Mouse (Mus musculus): ENCODE data around the gene March2.

Gene March2

DNA sequence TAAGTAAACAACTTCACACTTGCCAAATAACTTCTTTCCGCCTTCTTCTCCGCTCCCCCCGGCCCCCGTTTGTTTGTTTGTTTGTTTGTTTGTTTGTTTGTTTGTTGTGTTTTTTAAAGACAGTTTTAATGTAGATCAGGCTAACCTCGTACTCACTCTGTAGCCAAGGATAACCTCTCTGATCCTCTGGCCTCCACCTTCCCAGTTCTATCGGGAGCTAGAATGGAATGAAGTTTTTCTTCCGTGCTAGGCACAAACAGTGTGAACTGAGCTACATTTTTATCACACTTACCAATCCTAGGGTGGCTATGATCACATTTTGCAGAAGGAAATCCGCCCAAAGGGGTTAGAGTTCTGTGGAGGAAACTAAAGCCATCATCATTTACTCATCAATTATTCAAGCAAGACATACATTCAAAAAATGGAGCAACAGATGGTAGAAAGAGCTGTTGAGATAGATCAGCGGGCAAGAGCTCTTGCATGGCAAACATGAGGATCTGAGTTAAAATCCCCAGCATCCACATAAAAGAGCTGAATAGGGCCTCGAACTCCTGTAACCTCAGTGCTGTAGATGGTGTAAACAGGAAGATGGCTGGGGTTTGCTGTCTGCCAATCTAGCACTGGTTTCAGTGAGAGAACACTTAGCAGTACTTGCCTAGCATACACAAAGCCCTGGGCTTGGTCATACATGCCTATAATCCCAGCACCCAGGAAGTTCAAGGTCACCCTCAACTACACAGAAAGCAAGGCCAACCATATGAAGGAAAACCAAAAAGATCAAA is 665 bp upstream of the March2 start:
- no peak for DNase-seq (ENCODE audit: low read depth in 2 of 2, low spot score in 2 of 2)

DNA sequence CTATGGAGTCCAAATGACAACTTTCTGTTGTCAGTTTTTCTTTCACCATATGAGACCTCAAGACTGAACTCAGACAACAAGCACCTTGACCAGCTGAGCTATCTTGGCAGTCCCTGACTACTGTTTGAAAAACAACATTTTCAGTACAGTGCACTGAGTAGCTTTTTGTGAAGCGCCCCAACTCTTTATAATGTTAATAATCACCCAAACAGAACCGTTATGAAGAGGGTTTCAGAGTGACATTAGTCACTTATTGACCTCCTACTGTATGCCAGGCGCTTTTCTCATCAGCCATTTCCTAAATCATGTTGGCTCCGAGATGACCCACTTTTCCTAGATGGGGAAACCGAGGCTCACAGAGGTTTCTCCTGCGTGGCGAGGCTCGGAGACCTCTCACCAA is 488 bp downstream of the March2 start:
- no peak for DNase-seq (ENCODE audit: low read depth in 2 of 2, low spot score in 2 of 2)

DNA sequence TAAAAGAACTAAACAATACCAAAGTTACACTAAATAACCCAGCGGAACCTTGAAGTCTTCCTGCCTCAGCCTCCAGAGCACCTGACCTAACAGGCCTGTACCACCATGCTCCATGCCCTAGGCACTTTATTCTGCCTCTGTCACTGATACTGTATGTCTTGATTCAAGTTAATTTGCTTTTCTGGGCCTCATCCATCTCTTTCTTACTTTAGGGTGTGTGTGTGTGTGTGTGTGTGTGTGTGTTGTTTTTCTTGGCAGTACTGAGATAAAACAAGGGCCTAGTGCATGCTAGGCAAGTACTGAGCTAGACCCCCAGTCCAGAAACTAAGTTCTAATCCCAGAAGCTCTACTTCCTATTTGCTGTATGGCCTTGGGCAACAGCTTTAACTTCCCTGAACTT is 1.2 kb downstream of the March2 start:
- no peak for DNase-seq (ENCODE audit: low read depth in 2 of 2, low spot score in 2 of 2)

DNA sequence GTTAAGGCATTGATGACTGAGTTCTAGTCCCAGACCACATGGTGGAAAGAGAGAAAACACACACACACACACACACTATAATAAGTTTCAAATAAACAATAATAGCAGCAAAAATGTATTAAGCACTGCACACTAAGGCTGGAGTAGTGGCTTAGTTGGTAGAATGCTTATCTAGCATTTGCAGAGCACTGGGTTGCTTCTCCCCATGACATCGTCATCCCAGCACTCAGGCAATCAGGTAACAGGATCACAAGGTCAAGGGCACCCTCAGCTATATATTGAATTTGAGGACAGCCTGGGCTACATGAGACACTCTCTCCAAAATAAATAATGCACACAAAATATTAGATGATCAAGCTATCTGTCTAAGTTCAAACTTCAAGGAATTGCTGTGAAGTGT is 3.7 kb downstream of the March2 start:
- DNase-seq (ENCODE audit: low read depth in 2 of 2, low spot score in 2 of 2): no peak

DNA sequence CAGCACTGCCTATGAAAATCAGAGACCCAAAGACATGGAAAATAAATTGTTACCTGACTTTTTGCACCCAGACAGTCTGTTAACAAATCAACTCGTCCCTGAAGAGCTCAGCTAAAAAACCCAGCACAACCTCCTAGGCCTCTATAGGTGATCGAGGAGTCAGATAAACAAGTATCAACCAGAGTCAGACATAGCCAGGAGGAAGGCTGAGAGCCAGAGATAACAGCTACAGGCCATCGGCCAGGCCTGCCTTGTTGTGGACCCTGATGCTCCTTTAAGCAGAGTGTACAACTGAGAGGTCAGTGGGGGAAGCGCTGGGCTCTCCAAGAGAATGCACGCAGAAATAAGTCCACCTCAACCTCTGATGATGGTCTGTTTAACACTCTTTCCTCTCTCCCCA is 5.2 kb downstream of the March2 start:
- DNase-seq (ENCODE audit: low read depth in 2 of 2, low spot score in 2 of 2): no peak

DNA sequence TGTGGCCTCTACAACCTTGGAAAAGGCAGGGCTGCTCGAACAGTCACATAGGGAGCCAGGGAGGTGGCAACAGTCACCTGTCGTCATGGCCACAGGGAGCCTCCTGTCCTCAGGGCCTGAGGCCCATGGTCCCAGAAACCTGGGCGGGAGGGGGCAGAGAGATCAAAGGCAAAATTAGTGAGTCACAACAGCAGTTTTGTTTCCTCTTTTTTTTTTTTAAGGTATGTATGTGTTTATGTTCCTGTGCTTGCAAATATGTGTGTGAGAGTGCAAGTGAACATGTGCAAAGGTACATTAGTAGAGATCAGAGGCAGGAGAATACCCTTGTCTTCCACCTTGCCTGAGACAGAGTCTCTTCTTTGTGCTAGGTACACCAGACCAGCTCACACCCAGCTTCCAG is 8.6 kb downstream of the March2 start:
- DNase-seq (ENCODE audit: low read depth in 2 of 2, low spot score in 2 of 2): no peak

DNA sequence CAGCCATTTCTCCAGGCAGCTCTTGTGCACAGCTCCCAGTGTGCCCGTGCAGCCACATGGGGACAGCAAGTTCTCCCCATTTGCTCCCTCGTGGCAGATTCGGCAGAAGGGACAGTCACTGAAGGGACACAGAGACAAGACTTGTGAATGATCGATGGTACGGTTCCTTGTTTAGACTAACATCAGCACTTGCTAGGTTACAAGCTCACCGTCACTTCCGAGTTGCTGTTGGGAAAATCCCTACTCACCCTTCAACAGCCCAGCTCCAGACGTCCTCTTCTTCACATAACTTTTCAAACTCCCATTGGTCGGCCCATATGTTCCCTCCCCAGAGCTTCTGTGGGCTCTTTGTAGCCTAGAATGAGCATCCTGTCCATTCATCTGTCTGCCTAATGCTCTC is 15.4 kb downstream of the March2 start:
- no peak for DNase-seq (ENCODE audit: low read depth in 2 of 2, low spot score in 2 of 2)

DNA sequence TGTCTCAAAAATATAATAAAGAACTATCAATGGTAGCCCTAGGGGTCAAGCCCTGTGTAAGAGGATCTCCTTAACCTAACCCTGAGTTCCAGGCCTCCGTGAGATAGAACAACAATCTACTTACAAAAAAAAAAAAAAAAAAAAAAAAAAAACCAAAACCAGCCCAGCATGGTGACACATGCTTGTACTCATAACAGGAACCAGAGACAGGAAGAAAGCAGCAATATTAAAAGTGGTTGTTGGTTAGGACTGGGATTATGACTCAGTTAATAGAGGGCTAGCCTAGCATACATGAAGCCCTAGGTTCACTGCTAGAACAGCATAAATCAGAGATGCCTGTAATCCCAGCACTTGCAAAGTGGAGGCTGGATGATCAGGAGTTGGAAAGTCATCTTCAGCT is 16.3 kb downstream of the March2 start:
- DNase-seq (ENCODE audit: low read depth in 2 of 2, low spot score in 2 of 2): no peak

DNA sequence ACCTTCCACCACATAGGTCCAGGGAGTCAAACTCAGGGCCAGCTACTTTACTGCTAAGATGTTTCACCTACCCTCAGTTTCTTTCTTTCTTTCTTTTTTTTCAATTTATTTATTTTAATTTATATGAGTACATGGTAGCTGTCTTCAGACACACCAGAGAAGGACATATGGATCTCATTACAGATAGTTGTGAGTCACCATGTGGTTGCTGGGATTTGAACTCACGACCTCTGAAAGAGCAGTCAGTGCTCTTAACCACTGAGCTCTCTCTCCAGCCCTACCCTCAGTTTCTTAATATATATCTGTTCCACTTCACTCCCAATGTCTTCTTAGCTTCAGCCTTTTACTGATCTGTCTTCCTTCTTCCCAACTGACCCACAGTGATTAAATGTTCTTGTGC is 23.0 kb downstream of the March2 start:
- DNase-seq (ENCODE audit: low read depth in 2 of 2, low spot score in 2 of 2): no peak

DNA sequence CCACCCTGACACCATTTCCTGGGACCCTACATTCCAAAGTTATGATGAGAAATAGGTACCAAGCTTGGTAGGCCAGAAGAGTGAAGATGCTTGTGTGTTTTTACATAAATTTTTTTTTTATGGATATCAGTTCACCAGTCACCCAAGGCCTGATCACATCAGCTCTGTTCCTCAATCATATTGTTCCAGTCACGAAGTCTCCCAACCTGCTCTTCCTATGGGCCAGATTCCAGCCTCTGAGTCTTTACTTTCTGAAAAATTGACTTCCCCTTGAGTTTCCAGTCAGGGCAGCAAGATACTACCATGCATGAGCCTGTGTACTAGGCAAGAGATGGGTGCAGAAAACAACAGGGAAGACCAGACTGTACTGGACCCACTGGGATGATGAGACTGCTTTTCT is 31.7 kb downstream of the March2 start, which contains the start of gene Hnrnpm:
TSS of gene Hnrnpm (minus strand) at position 101 of the 400 bp plus-strand sequence.
- DNase-seq (ENCODE audit: low read depth in 2 of 2, low spot score in 2 of 2): no peak

DNA sequence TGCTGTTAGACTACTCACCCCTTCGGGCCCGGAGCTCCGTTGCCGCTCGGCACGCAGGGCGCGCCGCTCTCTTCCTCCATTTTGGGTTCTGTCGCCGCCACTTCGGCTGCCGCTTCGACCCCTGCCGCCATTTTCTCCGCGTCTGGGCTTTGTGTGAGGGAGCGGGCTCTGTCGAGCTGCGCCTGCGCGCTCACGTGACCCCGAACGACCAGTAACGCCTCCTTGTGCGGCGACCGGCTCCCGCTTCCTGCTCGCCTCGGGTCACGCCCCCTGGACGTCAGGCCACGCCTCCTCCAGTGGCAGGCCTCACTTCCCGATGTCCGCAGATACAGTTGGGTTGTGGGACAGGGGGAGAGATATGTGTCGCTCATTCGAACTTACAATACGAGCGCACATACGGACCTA is 33.2 kb downstream of the March2 start:
- DNase-seq (ENCODE audit: low read depth in 2 of 2, low spot score in 2 of 2): peak; percentile 93 to 95

DNA sequence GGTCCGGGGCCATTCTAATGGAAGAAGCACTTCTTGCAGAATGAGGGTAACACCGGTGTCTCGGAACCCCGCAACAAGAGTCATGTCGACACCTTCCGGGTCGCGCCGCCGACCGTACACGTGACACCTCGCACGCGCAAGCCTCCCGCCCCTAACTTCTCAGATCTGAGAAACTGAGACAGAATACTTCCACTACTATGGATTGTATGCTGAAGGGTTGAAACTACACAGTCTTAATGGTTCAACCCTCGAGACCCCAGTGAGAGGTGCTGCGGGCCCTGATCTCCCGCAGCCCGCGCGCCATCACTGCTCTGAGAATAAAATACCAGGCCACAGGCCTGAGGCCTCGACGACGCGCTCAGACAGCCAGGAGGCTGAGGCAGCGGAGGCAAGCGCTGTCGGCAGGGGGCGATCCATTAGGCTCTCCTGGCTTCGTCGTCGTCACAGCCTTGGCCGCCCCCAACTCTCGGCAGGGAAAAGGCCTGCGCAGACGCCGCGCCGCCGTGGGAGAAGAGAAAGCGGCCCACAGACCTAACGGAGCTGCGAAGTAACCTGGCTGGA is 33.7 kb downstream of the March2 start:
- peak; percentile 58 to 72 for DNase-seq (ENCODE audit: low read depth in 2 of 2, low spot score in 2 of 2)

DNA sequence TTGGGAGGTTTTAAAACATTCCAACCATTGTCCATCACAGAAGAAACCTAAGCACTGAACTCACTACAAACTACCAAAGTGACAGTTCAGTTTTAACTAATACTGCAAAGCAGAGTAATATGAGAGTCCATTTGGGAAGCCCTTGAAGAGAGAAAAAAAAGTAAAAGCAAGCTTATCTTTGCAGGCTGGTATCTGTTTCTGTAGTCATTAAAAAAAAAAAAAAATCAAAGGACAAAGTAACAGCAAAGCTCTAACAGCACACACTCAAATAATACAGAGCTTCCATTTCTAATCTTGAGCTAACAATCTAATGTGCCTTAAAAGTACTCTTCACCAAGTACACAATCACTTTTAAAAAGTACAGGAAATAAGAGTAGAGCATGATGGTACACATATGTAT is 36.7 kb downstream of the March2 start:
- DNase-seq (ENCODE audit: low read depth in 2 of 2, low spot score in 2 of 2): no peak

DNA sequence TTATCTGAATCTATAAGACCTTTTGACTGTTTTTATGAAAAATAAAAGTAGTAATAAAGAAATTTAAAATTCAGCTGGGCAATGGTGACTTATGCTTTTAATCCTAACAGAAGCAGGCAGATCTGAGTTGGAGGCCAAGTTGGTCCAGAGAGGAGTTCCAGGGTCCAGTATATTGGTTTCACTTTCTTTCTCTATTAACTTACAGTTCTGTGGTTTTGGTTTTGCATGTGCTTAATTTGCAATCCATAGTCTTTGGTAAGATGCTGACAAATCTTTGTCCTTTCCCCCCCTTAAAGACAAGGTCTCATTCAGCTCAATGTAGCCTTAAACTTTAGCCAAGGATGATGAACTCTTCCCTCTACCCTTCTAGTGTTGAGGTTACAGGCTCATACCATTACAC is 39.7 kb downstream of the March2 start:
- no peak for DNase-seq (ENCODE audit: low read depth in 2 of 2, low spot score in 2 of 2)

DNA sequence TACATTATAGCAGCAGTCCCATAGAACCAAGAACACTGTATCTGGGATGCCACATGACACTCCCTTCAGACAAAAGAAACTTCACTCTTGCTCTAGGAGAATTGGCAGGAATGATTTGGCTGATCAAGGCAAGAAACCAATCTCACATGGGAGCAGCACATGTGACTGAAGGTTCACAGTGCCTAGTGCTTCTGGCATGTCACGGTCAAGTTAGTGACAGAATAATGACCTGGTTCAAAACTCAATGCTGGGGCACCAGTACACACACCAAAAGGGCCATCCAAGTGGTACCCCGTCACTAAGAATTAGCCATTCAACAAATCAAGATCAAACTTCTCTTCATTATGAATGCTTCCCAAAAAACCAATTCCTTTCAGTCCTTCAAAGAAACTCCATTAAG is 42.4 kb downstream of the March2 start:
- DNase-seq (ENCODE audit: low read depth in 2 of 2, low spot score in 2 of 2): no peak

DNA sequence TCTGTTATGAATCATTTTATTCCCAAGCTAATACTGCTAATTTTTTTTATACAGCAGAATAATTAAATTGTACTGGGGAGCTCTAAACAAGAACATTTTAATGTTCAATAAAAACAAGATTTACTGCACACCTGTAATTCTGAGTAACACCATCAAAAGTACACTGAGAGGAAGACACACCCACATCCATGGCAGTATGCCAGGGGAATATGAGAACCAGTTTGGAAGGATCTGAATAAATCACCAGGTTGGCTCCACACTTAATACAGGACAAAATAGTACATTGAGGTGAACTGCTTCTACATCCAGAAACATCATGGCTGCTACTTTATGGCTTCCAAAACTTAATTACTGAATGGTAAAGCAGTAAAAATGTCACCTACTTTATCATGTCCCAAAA is 43.0 kb downstream of the March2 start:
- DNase-seq (ENCODE audit: low read depth in 2 of 2, low spot score in 2 of 2): no peak

DNA sequence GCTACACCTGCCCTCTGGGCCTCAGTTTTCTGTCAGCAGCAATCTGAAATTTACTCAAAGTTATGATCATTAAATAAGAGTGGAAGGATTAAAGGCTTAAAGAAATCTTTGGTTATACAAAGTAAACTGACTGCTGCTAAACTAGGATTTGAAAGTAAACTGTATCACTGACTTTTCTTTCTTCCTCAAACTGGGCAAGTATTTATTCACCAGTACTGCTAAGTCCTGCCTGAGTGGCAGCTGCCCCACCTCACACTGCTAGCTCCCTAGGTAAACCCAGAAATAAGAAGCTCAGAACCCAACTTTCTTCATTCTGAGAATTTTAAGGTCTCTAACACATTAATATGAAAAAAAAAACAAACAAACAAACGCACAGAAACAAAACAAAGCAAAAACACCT is 44.6 kb downstream of the March2 start:
- DNase-seq (ENCODE audit: low read depth in 2 of 2, low spot score in 2 of 2): no peak

DNA sequence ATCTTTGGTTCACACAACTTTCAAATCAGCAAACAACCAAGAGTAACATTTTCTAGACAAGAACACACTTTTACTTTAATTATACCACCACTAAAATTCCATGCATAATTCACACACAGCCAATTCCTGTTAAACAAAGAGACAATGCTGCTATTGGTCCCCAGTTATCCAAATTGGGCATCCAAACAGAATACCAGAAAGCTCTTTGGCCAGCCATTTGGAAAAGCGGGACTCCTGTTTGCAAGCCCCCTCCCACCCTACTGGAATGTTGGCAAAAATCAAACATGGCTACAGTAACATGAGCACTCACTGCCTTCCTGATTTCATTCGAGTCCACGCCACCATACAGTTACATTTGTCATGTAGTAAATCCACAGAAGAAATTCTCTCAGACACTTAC is 48.8 kb downstream of the March2 start:
- no peak for DNase-seq (ENCODE audit: low read depth in 2 of 2, low spot score in 2 of 2)

DNA sequence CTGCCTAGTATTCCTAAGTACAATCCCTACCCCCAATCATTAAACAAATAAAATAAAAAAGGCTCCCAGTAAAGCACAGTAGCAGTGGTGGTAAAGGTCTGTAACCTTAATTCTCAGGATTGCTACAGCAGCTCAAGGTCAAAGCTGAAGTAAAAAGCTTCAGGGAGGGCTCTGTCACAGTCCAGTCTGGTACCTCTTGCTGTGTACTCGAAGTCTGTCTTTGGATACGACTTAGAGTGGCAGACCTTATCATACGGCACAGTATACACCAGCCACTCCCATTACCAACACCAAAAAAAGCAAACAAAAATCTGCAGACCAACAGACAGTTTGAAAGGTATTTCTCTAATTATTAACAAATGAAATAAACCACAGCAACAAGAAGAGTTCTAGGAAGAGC is 51.7 kb downstream of the March2 start:
- DNase-seq (ENCODE audit: low read depth in 2 of 2, low spot score in 2 of 2): no peak

DNA sequence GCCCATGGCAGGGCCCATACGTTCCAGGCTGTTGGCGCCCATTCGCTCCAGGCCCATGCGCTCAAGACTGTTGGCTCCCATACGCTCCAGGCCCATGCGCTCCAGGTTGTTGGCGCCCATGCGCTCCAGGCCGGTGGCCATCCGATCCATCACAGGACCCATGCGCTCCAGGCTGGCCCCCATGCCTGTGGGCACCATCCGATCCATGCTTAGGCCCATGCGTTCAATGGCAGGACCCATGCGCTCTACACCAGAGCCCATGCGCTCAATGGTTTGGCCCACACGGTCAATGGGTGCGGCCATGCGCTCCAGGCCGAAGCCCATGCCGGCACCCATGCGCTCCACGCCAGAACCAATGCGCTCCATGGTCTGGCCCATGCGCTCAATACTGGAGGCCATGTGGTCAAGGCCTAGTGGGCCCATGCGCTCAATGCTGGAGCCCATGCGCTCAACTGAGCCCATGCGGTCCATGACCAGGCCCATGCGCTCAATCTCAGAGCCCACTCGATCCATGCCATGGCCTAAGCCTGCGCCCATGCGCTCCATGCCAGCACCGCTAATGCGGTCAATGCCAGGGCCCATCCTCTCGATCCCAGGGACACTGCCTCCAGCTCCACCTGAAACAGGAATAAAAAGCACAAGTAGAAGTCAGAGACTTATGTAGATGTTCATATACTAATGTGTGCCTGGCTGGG is 68.5 kb downstream of the March2 start:
- no peak for DNase-seq (ENCODE audit: low read depth in 2 of 2, low spot score in 2 of 2)

DNA sequence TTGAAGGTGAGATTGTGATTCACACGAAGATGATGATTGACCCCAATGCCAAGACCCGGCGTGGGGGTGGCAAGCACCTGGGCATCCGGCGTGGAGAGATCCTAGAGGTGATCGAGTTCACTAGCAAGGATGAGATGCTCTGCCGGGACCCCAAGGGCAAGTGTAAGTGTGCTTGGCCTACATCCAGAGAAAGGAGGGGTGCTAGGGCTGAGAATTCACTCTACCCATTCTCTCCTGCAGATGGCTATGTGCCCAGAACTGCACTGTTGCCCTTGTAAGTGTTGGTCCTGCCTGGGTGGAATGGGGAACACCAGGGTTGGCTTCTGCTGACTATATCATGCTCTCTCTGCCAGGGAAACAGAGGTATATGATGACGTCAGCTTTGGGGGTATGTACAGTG is 73.4 kb downstream of the March2 start:
- DNase-seq (ENCODE audit: low read depth in 2 of 2, low spot score in 2 of 2): no peak

DNA sequence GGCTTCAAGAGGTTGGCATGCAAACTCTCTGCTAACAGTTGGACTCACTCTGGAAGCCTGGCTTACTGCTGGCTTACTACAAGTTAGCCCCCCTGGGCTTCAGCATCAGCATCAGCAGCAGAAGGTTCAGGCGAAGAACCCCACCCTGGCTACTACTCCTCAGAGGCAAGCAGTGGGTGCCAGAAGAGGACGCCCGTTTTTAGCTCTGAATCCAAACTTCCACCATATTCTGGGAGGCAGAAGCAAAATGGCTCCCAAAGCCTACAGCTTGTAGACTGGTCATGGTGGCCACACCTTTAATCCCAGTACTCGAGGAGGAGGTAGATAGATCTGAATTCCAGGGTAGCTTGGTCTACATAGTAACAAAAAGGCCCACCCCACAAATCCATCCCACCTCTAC is 74.4 kb downstream of the March2 start:
- no peak for DNase-seq (ENCODE audit: low read depth in 2 of 2, low spot score in 2 of 2)

DNA sequence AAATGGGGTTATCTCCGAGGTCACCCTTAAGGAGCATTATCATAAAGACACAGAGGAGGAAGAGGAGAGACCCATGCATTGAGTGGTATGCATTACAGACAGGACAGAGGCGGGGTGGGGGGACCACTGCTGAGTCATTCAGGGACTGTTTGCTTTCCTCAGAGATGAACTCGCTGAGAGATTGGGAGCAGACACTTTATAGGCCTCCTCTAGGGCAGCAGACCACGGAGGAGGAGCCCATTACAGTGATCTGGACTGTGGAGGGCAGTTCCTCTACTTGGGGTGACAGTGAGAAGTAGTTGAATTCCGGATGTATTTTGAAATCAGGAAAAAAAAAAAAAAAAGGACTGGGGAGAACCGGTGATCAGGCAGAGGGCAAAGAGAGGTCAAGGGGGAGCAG is 78.7 kb downstream of the March2 start:
- no peak for DNase-seq (ENCODE audit: low read depth in 2 of 2, low spot score in 2 of 2)
